Mouse (Mus musculus) MEL (cell line): Measurements from ENCODE around the gene Osbpl8.
A peak's percentile ranks its signal among the peaks of the same experiment; 100 is the strongest.

ENCODE experiments used
- CHD2 ChIP-seq: IDR thresholded peaks from 2 replicates; pipeline ENCODE4 v1.6.1; 2011; ENCODE audit warnings: low read length, improper control_type of control experiment
- EP300 ChIP-seq, 2 experiments: IDR thresholded peaks; 2 replicates each; pipeline ENCODE4 v1.6.1; 2011; ENCODE audit warnings: improper control_type of control experiment in 2 of 2, low read length in 2 of 2, low read depth in 1 of 2, mild to moderate bottlenecking in 1 of 2
- GABPA ChIP-seq: IDR thresholded peaks from 2 replicates; pipeline ENCODE4 v1.6.1; 2012; ENCODE audit warnings: low read depth, mild to moderate bottlenecking, inconsistent platforms, low read length, improper control_type of control experiment, moderate library complexity
- ZMIZ1 ChIP-seq: IDR thresholded peaks from 2 replicates; pipeline ENCODE4 v1.6.1; 2012; ENCODE audit warnings: low read depth, mild to moderate bottlenecking, inconsistent platforms, low read length, improper control_type of control experiment, moderate library complexity

DNA sequence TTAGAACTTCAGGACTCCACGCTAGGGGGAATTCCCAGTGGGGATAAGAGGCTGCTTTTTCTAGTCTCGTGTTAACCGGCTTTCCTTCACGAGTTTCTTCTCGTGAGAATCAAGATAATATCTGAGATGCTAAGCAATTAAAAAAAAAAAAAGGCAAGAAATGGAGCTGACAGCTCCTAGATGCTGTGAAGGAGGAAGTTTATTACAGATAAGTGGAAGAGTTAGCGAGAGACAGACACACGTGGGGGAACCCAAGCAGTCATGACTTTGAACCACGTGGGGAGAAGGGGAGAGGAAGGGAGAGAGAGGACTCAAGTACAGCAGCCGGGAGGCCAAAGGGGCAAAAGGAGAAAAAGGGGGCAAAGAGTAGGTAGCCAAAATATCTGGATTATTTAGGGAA, 46.3 kb upstream of the Osbpl8 start:
- TF ChIP-seq CHD2 (peak; percentile 92), ZMIZ1 (0 out of 2 replicates have a peak, but pooled peaks have one; percentile 42), EP300 (IDR thresholded peaks at IDR 0.05; ENCODE audit: low read depth in 1 of 2, low read length in 2 of 2) (peak; percentile 72 to 85), GABPA (no peak; the same call in 1 of the 2 replicates)
